Mouse (Mus musculus) G1E (cell line): ENCODE measurements at regions not wholly inside any gene's neighbourhood (a gene's known extent, or its start where the extent isn't known, plus 50 kb on each side); places are given as distances from the start of the nearest gene placed in this dataset.

Source experiments
- ATAC-seq: 2 replicates; pipeline ENCODE4 v1.8.0; 2016; ENCODE audit warnings: mild to moderate bottlenecking; ENCODE audit not compliant: insufficient number of reproducible peaks, poor library complexity, low FRiP score, severe bottlenecking; ENCODE audit errors: extremely low read depth
- DNase-seq: peaks from one replicate; pipeline ENCODE4 v3.0.0; 2012; ENCODE audit warnings: low spot score
- H3K27me3 ChIP-seq: 2 replicates; pipeline ENCODE4 v1.6.1; 2012; ENCODE audit warnings: mild to moderate bottlenecking, low read length, inconsistent platforms; ENCODE audit not compliant: insufficient read depth
- H3K36me3 ChIP-seq: replicated peaks from 2 replicates; pipeline ENCODE3; 2012; ENCODE audit warnings: mild to moderate bottlenecking, inconsistent platforms
- H3K4me1 ChIP-seq: 2 replicates; pipeline ENCODE4 v1.6.1; 2012; ENCODE audit warnings: low read depth, low read length, inconsistent platforms, mixed read lengths; ENCODE audit not compliant: insufficient read depth
- H3K4me3 ChIP-seq: 2 replicates; pipeline ENCODE4 v1.5.1; 2012; ENCODE audit warnings: low read depth, mild to moderate bottlenecking, inconsistent platforms, low read length, moderate library complexity, mixed read lengths
- H3K9me3 ChIP-seq: replicated peaks from 2 replicates; pipeline ENCODE4 v1.6.1; 2012; ENCODE audit warnings: inconsistent platforms
- CTCF ChIP-seq: IDR thresholded peaks from 2 replicates; pipeline ENCODE4 v1.5.1; 2012; ENCODE audit warnings: low read depth, low read length, inconsistent platforms, mixed read lengths
- GATA1 ChIP-seq: IDR thresholded peaks from 2 replicates; pipeline ENCODE4 v1.6.1; 2012; ENCODE audit warnings: borderline replicate concordance, low read length, inconsistent platforms, mixed read lengths
- GATA2 ChIP-seq: IDR thresholded peaks from 2 replicates; pipeline ENCODE4 v1.6.1; 2012; ENCODE audit warnings: low read depth, low read length, inconsistent platforms, borderline replicate concordance
- POLR2AphosphoS5 ChIP-seq: IDR thresholded peaks from 2 replicates; pipeline ENCODE4 v1.6.1; 2012; ENCODE audit warnings: low read depth, low read length, inconsistent platforms; ENCODE audit not compliant: insufficient replicate concordance
- TAL1 ChIP-seq: conservative IDR thresholded peaks from 2 replicates; pipeline ENCODE4 v1.6.1; 2012; ENCODE audit warnings: low read depth, low read length, inconsistent platforms, mixed read lengths

DNA sequence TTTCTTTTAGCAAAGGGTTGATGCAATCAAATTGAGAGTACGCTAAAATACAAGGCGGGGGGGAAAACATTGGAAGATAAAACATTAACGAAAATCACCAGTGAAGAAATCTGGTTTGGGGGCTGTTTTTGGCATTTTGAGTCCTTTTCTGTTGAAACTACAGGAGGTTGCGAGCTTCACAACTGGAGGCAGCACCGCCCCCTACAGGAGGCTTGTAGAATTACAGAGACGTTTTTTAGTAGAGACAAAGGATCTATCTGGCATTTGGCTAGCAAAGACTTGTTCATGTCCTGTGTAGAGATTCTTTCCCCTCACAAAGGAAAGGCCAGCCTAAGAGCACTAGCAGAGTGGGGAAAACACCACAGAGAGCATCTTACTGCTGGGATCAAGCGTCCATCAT lies 152.1 kb downstream of the Gm12728 start:
- no peaks in the 10 kb centered on the region for H3K27me3 ChIP-seq
- TF ChIP-seq POLR2AphosphoS5 = no peak
- TF ChIP-seq GATA2 = no peak
- no peak for TF ChIP-seq TAL1
- TF ChIP-seq GATA1 = no peak
- TF ChIP-seq CTCF = no peak
- no peaks in the 10 kb centered on the region for H3K4me1 ChIP-seq
- DNase-seq (no peak), ATAC-seq (no peak)
- no peak overlapping the region for H3K4me3 ChIP-seq
- no peaks in the 10 kb centered on the region for H3K36me3 ChIP-seq
- peaks cover 45% of the 10 kb centered on the region for H3K9me3 ChIP-seq

DNA sequence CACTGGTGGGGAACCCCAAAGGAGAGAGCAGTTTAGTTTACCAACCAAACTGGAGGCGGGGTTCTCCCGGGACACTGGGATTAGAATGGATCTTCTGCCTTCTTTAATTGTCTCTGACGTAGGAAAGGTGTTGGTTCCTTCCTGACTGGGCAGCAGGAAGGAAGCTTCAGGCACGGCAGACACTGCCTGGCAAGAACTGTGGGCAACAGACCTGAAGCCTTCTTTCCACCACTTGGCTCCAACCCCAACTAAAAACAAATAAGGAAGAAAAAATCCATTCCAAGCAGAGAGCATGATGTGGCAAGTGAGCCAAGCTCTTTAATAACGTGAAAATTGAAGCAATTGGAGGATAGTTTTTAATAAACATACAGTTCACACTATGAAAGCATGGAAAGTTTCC lies 155.3 kb downstream of the Gm12728 start:
- Histone ChIP-seq H3K36me3 (no peaks in the 10 kb centered on the region), H3K4me3 (no peak overlapping the region), H3K4me1 (no peaks in the 10 kb centered on the region), H3K9me3 (peaks cover 38% of the 10 kb centered on the region), H3K27me3 (no peaks in the 10 kb centered on the region)
- ATAC-seq (no peak), DNase-seq (no peak)
- TF ChIP-seq GATA2 (no peak), CTCF (no peak), GATA1 (no peak)

DNA sequence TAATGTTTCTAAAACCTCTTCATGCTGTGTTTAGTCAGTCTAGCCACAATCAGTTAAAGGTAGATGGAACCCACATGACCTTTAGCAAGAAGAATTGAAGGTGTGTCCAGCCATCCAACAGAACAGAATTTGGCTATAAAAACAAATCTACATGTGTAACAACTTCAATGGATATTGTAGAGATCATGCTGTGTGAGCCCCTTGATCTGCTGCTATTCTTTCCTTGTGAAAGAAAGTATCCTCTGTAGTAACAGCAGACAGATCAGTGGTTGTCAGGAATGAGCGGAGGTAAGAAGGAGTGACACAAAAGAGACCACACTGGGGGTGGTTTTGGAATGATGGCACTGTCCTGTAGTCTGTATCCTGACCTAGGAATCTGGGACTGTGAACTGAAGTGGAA lies 156.3 kb downstream of the Gm12728 start:
- ATAC-seq (no peak), DNase-seq (no peak)
- no peaks in the 10 kb centered on the region for H3K27me3 ChIP-seq
- H3K9me3 ChIP-seq = peaks cover 38% of the 10 kb centered on the region
- H3K4me1 ChIP-seq = no peaks in the 10 kb centered on the region
- TF ChIP-seq GATA1 (no peak), TAL1 (no peak), GATA2 (no peak), POLR2AphosphoS5 (no peak), CTCF (no peak)
- H3K36me3 ChIP-seq = no peaks in the 10 kb centered on the region
- H3K4me3 ChIP-seq = no peak overlapping the region

DNA sequence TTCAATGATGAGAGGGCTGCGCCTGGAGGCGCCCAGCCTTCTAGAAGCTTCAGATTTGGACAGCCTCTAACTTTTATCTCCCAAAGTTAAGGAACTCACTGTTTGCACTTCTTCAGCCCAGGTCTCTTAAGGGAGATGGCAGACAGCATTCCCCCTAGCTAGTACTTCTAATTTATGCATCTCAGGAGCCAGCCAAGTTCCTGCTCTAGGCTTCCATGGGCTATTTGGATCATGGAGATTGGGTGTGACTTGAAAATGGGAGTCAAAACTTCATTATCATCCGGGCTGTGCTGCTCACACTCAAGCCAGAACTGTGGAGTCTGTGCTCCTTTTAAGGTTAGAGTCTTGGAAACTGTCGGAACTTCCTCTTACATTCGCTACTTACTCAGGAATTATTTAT lies 158.7 kb downstream of the Gm12728 start:
- DNase-seq (no peak), ATAC-seq (no peak)
- Histone ChIP-seq H3K4me3 (no peak overlapping the region), H3K36me3 (no peaks in the 10 kb centered on the region), H3K27me3 (no peaks in the 10 kb centered on the region), H3K4me1 (no peaks in the 10 kb centered on the region), H3K9me3 (peaks cover 28% of the 10 kb centered on the region)
- TF ChIP-seq TAL1 = no peak
- no peak for TF ChIP-seq POLR2AphosphoS5

DNA sequence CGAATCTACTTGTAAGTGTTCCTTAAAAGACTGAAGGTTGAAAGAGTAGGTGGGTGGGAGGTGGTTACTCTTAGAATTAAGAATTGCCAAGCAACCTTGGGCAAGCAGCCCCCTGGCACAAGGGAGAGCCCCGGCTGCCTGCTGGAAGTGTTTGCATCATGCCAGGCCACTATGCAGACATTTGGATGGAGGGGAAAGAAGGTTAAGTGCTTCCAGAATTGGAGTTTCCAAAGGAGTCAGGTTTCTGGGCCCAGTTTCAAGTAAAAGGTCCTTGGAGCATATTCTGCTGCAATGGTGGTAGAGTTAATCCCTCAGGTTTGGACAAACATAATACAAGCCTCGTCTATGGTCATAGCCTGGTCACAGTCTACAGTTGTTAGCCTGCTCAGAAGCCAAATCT lies 162.7 kb downstream of the Gm12728 start:
- no peak for DNase-seq
- Histone ChIP-seq H3K4me1 (no peaks in the 10 kb centered on the region), H3K27me3 (no peaks in the 10 kb centered on the region), H3K36me3 (no peaks in the 10 kb centered on the region), H3K9me3 (peaks cover 28% of the 10 kb centered on the region), H3K4me3 (no peak overlapping the region)
- no peak for ATAC-seq
- TF ChIP-seq POLR2AphosphoS5 = no peak
- TF ChIP-seq CTCF = no peak
- no peak for TF ChIP-seq GATA2
- no peak for TF ChIP-seq GATA1
- TF ChIP-seq TAL1 = no peak

DNA sequence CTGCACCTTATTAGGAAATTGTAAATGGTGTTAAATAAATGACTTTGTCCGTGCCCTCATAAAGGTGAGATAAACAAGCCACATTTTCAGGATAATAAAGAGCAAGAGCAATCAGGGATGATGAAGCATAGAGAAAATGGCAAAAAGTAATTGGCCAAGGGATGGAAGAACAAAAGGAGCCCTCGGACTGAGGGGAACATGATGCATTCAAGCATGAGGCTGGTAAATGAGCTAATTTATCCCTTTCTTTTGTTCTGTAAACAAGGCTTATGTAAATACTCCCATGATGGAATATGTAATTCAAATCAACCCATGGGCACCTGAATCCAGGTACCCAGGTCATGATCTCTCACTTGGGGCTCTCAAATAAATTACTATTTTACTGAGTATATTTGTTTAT lies 166.8 kb downstream of the Gm12728 start:
- H3K4me3 ChIP-seq = no peak overlapping the region
- no peaks in the 10 kb centered on the region for H3K4me1 ChIP-seq
- no peak for ATAC-seq
- H3K27me3 ChIP-seq = no peaks in the 10 kb centered on the region
- H3K36me3 ChIP-seq = no peaks in the 10 kb centered on the region
- H3K9me3 ChIP-seq = peaks cover 32% of the 10 kb centered on the region
- DNase-seq = no peak
- no peak for TF ChIP-seq TAL1
- TF ChIP-seq GATA2 = no peak
- no peak for TF ChIP-seq POLR2AphosphoS5
- no peak for TF ChIP-seq CTCF
- TF ChIP-seq GATA1 = no peak

DNA sequence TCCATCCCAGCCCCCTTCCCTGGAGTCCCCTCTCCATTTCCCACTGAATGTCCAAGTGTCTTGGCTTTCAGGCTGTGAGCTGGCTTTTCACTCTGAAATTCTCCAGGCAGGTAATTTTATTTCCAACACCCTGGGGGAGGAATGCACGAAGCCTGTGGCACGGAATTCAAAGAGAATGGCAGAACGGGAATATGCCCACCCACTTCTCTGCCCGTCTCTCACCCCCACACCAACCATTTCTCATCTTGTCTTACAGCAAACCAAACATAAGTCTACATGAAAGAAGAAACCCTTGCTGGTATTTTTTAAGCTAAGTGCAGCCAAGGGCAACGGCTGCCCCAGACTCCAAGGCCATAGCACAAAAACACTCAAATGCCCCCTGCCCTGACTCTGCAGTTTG lies 168.7 kb downstream of the Gm12728 start:
- no peak for TF ChIP-seq GATA1
- TF ChIP-seq CTCF = no peak
- no peak for TF ChIP-seq TAL1
- no peak for TF ChIP-seq POLR2AphosphoS5
- no peak for TF ChIP-seq GATA2
- no peaks in the 10 kb centered on the region for H3K27me3 ChIP-seq
- DNase-seq = no peak
- H3K4me3 ChIP-seq = no peak overlapping the region
- no peaks in the 10 kb centered on the region for H3K4me1 ChIP-seq
- H3K36me3 ChIP-seq = no peaks in the 10 kb centered on the region
- peaks cover 46% of the 10 kb centered on the region for H3K9me3 ChIP-seq
- ATAC-seq = no peak
